Mouse (Mus musculus): ENCODE results near the gene Slc16a2.

DNA sequence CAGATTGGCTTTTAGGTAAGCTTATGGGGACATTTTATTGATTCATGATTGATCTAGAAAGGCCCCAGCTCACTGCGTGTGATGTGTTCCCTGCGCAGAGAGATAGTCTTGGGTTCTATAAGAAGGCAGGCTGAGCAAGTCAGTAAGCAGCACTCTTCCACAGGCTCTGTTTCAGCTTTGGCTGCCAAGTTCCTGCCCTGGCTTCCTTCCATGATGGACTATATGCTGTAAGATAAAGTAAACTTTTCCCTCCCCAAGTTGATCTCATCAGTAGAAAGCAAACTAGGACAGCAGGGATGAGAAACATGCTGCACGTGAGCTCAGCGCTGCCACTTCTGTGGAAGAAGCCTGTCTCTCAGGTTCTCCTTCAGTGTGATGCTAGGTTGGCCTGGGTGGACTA lies 117.2 kb downstream of the Slc16a2 start:
- TF ChIP-seq POLR2A (IDR thresholded peaks at IDR 0.05; ENCODE audit: low read depth, low read length) (no peak), CTCF (conservative IDR thresholded peaks at IDR 0.05; ENCODE audit: insufficient read depth, insufficient read length, low read depth, low read length) (no peak)
